Mouse (Mus musculus): ENCODE measurements around the gene Syce1l. TPM values are rescaled to one million over a fixed set of nuclear protein-coding genes. Genes with fewer than 3 reads are reported as not detected.

The Syce1l gene
- not detected in 2 replicates for polyA plus RNA-seq (2016; fragmentation: Nextera tagmentation; extraction: Ambion mirVana)

DNA sequence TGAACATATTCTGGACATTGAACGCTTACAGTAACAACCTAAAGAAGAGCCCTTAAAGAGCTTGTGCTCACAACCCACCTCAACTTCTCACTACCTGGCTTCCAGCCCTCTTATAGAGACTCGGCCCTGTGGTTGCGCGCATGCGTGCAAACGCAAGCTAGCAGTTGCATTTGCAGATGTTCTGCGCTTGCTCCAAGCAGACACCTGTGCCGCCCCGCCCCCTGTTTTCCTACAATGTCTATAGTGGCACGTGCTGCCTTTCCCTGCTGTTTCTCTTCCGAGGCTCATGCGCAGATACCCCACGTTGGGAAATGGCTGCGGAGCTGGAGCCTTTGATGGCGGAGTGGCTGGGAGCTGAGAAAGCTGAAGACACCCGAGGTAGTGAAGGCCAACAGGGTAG, at the start of gene Syce1l:
Gene Syce1l, plus strand, starts transcription at position 288 of the 400 bp plus-strand sequence.
- Histone ChIP-seq H3K27me3 (no peaks in the 10 kb centered on the region), H3K9me3 (no peaks in the 10 kb centered on the region), H3K27ac (replicated peaks) (no peak within 1 kb of the TSS), H3K9ac (replicated peaks) (no peak within 1 kb of the TSS), H3K4me2 (replicated peaks) (no peak within 1 kb of the TSS), H3K4me1 (no peaks in the 10 kb centered on the region), H3K36me3 (peaks cover 52% of the 10 kb centered on the region), H3K4me3 (no peak within 1 kb of the TSS)
- no peak for ATAC-seq (ENCODE audit: low FRiP score, low read depth)
- 94% methylated on average over 16 of the region's 16 CpGs for WGBS

DNA sequence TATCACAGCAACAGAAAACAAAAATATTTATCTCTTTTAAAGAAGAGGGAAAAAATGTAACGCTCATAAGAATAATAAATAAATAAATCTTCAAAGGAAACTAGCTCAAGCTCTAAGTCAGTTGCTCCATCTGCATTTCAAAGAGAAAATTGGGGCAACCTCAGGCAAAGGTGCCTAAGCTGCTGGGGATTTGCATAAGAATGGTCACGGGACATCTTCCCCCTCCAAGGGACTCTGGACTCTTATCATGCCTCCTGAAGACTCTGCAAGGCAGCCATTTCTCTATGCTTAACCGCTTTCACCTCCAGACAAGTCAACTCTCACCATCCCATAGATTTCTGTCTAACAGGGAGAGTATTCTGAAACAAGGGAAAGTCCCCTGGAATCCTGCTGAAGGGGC, 44.6 kb upstream of the Syce1l start:
- H3K4me2 ChIP-seq (replicated peaks), result no peak overlapping the region
- no peak overlapping the region for H3K4me3 ChIP-seq
- no peak overlapping the region for H3K27ac ChIP-seq (replicated peaks)
- H3K9ac ChIP-seq (replicated peaks), result no peak overlapping the region
- no peaks in the 10 kb centered on the region for H3K27me3 ChIP-seq
- no peak for ATAC-seq (ENCODE audit: low FRiP score, low read depth)
- 39% methylated on average over 3 of the region's 3 CpGs for WGBS
- no peaks in the 10 kb centered on the region for H3K36me3 ChIP-seq
- H3K4me1 ChIP-seq, result no peaks in the 10 kb centered on the region
- H3K9me3 ChIP-seq, result no peaks in the 10 kb centered on the region

DNA sequence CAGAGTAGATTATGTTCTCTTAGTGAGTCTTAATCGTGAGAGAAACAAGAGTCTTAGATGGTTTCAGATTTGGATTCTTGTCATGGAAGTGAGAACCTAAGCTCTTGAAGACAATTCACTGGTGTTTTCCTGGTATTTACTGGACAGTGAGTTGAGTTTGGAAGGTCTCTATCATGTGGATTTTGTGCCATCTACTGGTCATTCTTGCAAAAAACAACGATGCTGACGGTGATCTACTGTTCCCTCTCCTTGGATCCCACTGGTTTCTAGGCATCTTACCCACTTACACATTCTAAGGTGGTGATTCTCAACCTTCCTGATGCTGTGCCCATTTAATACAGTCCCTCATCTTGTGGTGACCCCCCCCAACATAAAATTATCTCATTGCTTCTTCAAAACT, 10.4 kb upstream of the Syce1l start:
- no peak for ATAC-seq (ENCODE audit: low FRiP score, low read depth)
- H3K9me3 ChIP-seq, result no peaks in the 10 kb centered on the region
- H3K36me3 ChIP-seq, result peaks cover 1% of the 10 kb centered on the region; the same call in 1 of the 2 replicates
- H3K4me2 ChIP-seq (replicated peaks), result no peak overlapping the region
- peaks cover 21% of the 10 kb centered on the region for H3K4me1 ChIP-seq
- H3K4me3 ChIP-seq, result no peak overlapping the region
- H3K27ac ChIP-seq (replicated peaks), result no peak overlapping the region
- H3K27me3 ChIP-seq, result no peaks in the 10 kb centered on the region
- H3K9ac ChIP-seq (replicated peaks), result no peak overlapping the region
- WGBS, result 6% methylated on average over 3 of the region's 3 CpGs

DNA sequence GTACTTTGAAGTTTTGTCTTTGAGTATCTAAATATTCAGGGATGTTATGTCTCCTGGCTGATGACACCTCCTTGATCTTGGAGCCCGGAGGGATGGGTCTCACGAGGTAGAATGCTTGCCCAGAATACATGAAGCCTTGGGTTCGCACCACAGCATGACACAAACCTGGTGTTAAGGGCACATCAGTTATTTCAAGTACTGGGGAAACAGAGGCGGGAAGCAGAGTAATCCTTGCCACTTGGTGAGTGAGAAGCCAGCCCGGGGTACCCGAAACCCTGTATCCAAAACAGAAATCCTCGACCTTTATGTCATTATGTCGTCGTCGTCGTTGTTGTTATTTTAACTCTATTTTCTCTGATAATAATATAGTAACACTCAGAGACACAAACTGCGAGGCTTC, 8.9 kb upstream of the Syce1l start:
- Histone ChIP-seq H3K27ac (replicated peaks) (peak overlapping the region; percentile 87), H3K36me3 (peaks cover 16% of the 10 kb centered on the region), H3K4me1 (peaks cover 21% of the 10 kb centered on the region), H3K4me3 (peak overlapping the region; percentile 57), H3K27me3 (no peaks in the 10 kb centered on the region), H3K9me3 (no peaks in the 10 kb centered on the region), H3K4me2 (replicated peaks) (peak overlapping the region; percentile 55), H3K9ac (replicated peaks) (peak overlapping the region; percentile 43)
- ATAC-seq (ENCODE audit: low FRiP score, low read depth), result no peak
- WGBS, result 32% methylated on average over 12 of the region's 12 CpGs

DNA sequence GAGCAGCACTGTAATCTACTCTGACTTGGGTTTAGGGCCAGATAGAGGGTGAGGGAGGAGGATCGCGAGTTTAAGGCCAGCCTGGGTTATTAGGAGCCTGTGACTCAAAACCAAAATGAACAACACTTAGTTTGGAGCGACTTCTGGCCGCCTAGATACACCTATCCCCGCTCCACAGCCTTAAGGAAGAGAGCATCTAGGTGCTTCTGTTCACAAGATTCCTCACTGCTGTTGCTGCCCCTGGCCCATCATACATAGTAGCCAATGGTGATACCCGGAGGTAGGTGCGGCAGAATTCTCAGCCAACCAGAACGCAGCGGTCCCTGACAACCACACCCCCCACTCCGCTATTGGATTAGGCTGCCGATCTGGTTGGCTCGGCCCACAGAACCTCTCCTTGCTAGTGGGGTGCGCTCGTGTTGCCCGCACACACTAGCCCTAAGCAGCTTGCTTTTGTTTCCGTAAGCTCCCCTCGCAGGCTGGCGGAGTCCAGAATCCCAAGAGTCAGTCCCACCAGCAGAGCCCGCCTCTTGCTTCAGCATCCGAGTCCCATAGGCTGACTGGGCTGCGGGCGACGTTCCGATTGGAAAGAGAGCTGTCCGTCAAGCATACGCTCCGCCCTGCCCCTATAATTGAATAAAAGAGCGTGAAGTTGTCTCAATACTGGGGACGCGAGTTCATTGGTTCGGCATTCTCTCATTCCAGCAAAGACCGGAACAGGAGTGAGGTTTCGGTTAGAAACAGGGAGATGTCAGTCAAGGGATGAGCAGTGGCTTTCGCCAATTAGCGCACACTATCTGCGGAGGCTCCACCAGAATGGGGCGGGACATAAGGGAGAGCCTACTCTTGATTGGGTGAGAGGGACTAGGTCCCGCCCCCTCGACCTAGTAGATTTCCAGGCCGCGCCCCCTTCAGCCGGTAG, 8.1 kb upstream of the Syce1l start, which contains the start of gene Mon1b:
Gene Mon1b, plus strand, starts transcription at position 918 of the 922 bp plus-strand sequence.
- no peaks in the 10 kb centered on the region for H3K27me3 ChIP-seq
- WGBS, result under 1% methylated on average over 42 of the region's 42 CpGs
- H3K9ac ChIP-seq (replicated peaks), result peak within 1 kb of the TSS; percentile 70
- H3K4me2 ChIP-seq (replicated peaks), result peak within 1 kb of the TSS; percentile 99
- H3K4me3 ChIP-seq, result peak within 1 kb of the TSS; percentile 57
- H3K36me3 ChIP-seq, result peaks cover 24% of the 10 kb centered on the region
- peak; percentile 98 for ATAC-seq (ENCODE audit: low FRiP score, low read depth)
- H3K4me1 ChIP-seq, result peaks cover 21% of the 10 kb centered on the region
- H3K9me3 ChIP-seq, result no peaks in the 10 kb centered on the region
- peak within 1 kb of the TSS; percentile 87 for H3K27ac ChIP-seq (replicated peaks)

DNA sequence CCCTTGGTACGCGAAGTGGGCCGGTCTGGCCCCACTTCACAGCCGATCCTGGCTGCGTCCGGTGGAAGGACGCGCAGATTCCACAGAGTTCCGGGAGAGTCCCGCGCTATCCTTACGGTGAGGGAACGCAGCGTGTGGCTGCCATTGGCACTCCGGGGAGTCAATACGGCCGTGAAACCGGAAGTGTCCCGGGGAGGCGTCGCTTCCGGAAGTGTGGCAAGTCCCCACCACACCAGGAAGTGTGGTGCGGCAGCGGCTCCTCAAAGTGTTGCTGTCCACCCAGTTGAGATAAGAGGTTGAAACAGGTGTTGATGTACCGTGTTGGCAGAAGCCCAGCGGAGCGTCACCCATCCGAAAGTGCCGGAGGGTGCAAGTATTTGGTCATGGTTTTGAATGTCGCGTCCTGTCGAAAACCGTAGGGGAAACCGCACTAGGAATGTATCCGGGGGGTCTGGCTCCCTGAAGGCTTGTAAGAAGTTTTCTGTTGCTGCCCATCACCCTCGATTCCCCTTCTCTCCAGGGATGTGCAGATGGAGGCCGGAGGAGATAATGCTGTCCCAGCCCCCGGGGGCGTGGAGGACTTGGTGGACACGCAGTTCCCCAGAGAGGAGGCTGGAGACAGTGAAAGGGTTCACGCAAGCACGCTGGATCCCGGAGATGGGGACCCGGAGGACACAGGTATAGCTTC, 7.3 kb upstream of the Syce1l start:
- H3K9me3 ChIP-seq, result no peaks in the 10 kb centered on the region
- no peaks in the 10 kb centered on the region for H3K27me3 ChIP-seq
- ATAC-seq (ENCODE audit: low FRiP score, low read depth), result peak; percentile 74
- peaks cover 32% of the 10 kb centered on the region for H3K36me3 ChIP-seq
- H3K9ac ChIP-seq (replicated peaks), result peak overlapping the region; percentile 70
- peaks cover 21% of the 10 kb centered on the region for H3K4me1 ChIP-seq
- peak overlapping the region; percentile 99 for H3K4me2 ChIP-seq (replicated peaks)
- H3K4me3 ChIP-seq, result peak overlapping the region; percentile 57
- H3K27ac ChIP-seq (replicated peaks), result peak overlapping the region; percentile 87
- 1% methylated on average over 44 of the region's 44 CpGs for WGBS

DNA sequence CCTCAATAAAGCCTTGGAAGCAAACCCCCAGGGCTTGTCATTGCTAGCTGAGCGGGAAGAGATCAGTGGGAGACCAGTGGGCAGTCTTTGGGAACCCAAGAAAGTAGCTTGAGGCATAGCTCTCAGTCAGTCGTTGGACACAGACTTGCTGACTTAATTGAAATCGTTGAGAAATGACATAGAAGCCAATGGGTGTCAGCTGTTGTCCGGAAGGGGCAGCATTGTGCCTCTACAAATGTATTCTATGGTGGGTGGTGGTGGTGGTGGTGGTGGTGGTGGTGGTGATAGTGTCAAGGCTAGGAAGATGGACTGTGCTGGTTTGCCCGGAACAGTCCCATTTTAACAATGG, 6.8 kb upstream of the Syce1l start:
- Histone ChIP-seq H3K27ac (replicated peaks) (no peak overlapping the region), H3K4me3 (peak overlapping the region; percentile 57), H3K9me3 (no peaks in the 10 kb centered on the region), H3K9ac (replicated peaks) (peak overlapping the region; percentile 70), H3K36me3 (peaks cover 37% of the 10 kb centered on the region), H3K4me1 (peaks cover 21% of the 10 kb centered on the region), H3K4me2 (replicated peaks) (peak overlapping the region; percentile 99), H3K27me3 (no peaks in the 10 kb centered on the region)
- no peak for ATAC-seq (ENCODE audit: low FRiP score, low read depth)
- 40% methylated on average over 5 of the region's 5 CpGs for WGBS

DNA sequence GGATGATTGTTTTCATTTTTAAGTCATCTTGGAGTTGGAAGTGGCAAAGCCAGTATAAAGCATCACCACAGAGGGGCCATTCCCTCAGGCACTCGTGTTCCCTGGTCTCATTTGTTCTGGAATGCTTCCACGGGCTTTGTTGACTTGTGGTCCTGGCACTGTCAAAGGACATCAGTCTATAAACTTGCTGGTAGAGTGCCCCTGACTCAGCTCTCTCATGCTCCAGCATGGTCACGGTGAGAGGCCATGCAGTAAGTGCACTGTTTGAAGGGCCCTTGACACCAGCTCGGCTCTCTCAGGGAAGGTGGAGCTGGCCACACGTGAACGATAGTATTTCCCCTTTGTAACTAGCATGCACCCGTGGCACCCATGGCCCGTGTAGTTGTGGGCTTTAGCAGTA, 2.7 kb upstream of the Syce1l start:
- WGBS, result 89% methylated on average over 8 of the region's 8 CpGs
- Histone ChIP-seq H3K4me3 (no peak overlapping the region), H3K9me3 (no peaks in the 10 kb centered on the region), H3K4me2 (replicated peaks) (no peak overlapping the region), H3K36me3 (peaks cover 56% of the 10 kb centered on the region), H3K27me3 (no peaks in the 10 kb centered on the region), H3K4me1 (peaks cover 14% of the 10 kb centered on the region), H3K9ac (replicated peaks) (no peak overlapping the region), H3K27ac (replicated peaks) (no peak overlapping the region)
- ATAC-seq (ENCODE audit: low FRiP score, low read depth), result no peak

DNA sequence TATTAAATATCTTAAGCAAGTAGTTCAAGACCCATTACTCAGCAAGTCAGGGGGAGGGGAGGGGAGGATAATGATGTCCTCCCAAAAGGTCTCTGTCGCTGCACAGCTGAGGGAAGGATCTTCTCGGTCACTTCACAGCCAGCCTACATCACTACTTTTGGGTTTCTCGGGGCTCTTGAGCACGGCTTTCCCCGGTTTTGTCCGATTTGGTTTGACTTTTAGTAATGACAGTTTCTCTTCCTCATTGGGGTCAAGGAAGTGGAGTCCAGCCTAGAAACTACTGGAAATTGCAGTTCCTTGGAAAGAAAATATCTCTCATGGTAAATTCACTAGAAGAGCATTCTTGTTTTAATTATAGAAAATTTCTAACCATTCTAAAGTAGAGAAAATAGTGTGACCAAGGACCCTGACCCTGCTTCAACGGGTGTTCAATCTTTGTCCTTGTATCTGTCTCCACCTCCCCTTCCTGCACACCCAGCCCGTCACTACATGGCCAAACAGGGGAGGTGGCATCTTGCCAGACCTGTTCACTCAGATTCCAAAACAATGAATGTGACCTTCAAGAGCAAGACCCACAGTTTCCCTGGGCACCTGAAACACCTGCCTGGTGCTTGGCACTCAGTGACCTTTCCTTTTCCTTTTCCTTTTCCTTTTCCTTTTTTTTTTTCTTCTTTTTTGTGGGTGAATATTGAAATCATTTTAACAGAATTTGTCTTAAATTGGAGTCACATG, 632 bp downstream of the Syce1l start:
- Histone ChIP-seq H3K9me3 (no peaks in the 10 kb centered on the region), H3K27me3 (no peaks in the 10 kb centered on the region), H3K4me3 (no peak overlapping the region), H3K36me3 (peaks cover 45% of the 10 kb centered on the region), H3K27ac (replicated peaks) (no peak overlapping the region), H3K4me2 (replicated peaks) (no peak overlapping the region), H3K9ac (replicated peaks) (no peak overlapping the region), H3K4me1 (no peaks in the 10 kb centered on the region)
- ATAC-seq (ENCODE audit: low FRiP score, low read depth), result no peak
- WGBS, result 92% methylated on average over 8 of the region's 8 CpGs

DNA sequence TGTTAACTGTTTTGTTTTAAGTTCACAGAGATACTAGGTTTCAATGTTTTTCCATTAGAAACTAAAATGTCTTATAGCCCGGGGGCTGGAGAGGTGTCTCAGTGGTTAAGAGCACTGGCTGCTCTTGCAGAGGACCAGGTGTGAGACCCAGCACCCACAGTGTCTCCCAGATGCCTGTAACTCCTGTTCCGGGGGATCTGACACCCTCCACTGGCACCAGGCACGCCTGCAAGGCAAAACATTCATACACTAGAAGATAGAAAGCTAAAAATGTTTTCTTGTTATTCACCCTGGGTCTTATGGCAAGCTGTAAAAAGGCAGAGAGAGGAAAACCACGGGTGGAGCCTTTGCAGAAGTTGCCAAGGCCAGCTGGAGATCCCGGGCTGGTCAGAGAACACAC, 2.2 kb downstream of the Syce1l start:
- Histone ChIP-seq H3K9me3 (no peaks in the 10 kb centered on the region), H3K36me3 (peaks cover 29% of the 10 kb centered on the region), H3K4me2 (replicated peaks) (no peak overlapping the region), H3K4me1 (no peaks in the 10 kb centered on the region), H3K9ac (replicated peaks) (no peak overlapping the region), H3K4me3 (no peak overlapping the region), H3K27ac (replicated peaks) (no peak overlapping the region), H3K27me3 (no peaks in the 10 kb centered on the region)
- 79% methylated on average over 5 of the region's 5 CpGs for WGBS
- no peak for ATAC-seq (ENCODE audit: low FRiP score, low read depth)

DNA sequence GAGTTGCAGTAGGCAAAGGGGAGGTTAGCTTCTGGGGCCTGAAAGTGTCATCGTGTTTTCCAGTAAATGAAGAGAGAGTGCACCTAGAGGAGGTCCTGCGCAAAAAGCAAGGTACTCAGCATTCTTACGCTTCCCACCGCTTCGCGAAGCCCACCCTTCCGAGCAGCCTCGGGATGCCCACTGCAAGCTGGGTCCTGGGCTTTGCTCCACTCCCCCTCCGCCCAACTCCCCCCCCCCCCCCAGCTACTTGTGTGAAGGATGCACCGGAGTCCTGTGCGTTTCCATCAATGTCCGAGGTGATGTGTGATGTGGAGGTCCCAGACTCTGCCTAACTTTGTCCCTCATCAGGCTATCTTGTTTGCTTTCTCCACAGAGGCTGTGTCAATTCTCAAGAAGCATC, 9.4 kb downstream of the Syce1l start:
- no peak for ATAC-seq (ENCODE audit: low FRiP score, low read depth)
- H3K9me3 ChIP-seq, result no peaks in the 10 kb centered on the region
- H3K36me3 ChIP-seq, result no peaks in the 10 kb centered on the region
- H3K9ac ChIP-seq (replicated peaks), result no peak overlapping the region
- H3K4me3 ChIP-seq, result no peak overlapping the region
- H3K4me2 ChIP-seq (replicated peaks), result no peak overlapping the region
- no peak overlapping the region for H3K27ac ChIP-seq (replicated peaks)
- H3K27me3 ChIP-seq, result no peaks in the 10 kb centered on the region; the same call in 1 of the 2 replicates
- WGBS, result 87% methylated on average over 11 of the region's 12 CpGs
- H3K4me1 ChIP-seq, result no peaks in the 10 kb centered on the region

DNA sequence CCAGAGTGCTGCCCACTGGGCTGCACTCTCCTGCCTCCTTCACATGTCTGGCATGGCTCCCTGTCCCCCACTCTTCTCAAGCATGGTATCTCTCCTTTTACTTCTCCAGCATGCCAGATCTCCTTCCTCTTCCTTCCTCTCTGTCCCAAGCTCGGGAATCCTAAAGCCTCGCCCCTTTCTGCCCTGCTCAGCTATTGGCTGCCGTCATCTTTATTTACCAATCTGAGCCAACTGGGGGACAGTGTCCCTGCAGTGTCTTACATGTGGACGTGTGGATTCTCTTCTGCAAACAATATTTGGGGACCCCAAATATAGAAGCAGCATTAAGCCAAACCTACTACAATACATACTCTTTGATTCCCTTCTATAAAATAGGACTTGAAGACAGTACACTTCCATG, 10.1 kb downstream of the Syce1l start:
- H3K4me2 ChIP-seq (replicated peaks), result no peak overlapping the region
- no peaks in the 10 kb centered on the region for H3K4me1 ChIP-seq
- H3K36me3 ChIP-seq, result no peaks in the 10 kb centered on the region
- H3K27me3 ChIP-seq, result no peaks in the 10 kb centered on the region; the same call in 1 of the 2 replicates
- ATAC-seq (ENCODE audit: low FRiP score, low read depth), result no peak
- WGBS, result 64% methylated on average over 4 of the region's 4 CpGs
- H3K27ac ChIP-seq (replicated peaks), result no peak overlapping the region
- no peak overlapping the region for H3K4me3 ChIP-seq
- no peak overlapping the region for H3K9ac ChIP-seq (replicated peaks)
- no peaks in the 10 kb centered on the region for H3K9me3 ChIP-seq

Measured in midbrain, embryonic 12.5 days (tissue).